Mouse (Mus musculus) adrenal gland, adult 2 months (tissue): ENCODE measurements around the gene Rgma. TPM values are rescaled to one million over a fixed set of nuclear protein-coding genes. Genes with fewer than 3 reads are reported as not detected.

Experiments
- DNase-seq: peaks from one replicate; pipeline ENCODE4 v3.0.0; 2021
- polyA plus RNA-seq: library from polyadenylated mRNA; depleted of rRNA; stranded (reverse); fragments of >200 nt; gene quantifications from 2 replicates; pipeline ENCODE4 v1.2.3, GENCODE M21; 2012
- total RNA-seq, 2 experiments: library from RNA; stranded (reverse); gene quantifications; 2 replicates each; pipeline ENCODE4 v1.2.3; 2021

Rgma gene
- total and polyA plus RNA-seq, 3 experiments = 8.2 to 24.1 (median 21.6) TPM

- no peak for DNase-seq
Measured at GRCm38 (mm10) chr7:73400051-73400916, 25.0 kb downstream of the Rgma start.

DNA sequence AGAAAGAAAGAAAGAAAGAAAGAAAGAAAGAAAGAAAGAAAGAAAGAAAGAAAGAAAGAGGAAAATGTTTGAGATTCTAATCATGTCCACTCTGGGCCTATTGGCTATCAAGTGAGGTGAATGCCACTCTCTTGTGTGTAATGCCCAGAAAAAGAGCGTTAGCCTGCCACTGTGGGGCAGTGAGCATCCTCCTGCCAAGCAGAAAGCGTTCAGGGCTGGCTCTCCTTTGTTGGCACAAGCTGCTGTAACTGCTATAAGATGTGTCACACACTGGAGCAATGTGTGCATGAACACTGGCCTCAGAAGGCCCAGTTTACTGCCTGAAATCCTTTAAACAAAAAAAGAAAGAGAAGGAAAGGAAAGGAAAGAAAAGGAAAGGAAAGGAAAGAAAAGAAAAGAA, 26.8 kb downstream of the Rgma start:
- DNase-seq = no peak

DNA sequence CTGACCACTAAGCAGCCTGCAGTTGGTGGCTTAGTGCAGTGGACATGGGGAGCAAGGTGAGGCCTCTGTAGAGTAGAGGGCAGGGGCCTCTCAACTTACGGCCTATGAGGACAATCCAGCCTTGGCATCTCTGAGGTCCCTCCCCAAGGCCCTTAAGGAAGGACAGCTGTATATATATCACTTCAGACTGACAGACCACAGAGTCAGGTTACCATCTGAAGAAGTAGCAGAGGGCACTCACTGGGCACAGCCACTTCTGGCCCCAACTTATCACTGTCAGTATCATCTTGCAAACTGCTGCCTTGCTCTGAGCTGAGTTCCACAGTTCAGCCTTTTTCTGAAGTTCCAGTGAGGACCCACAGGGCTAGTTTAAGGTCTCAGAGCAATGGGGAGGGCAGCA, 27.4 kb downstream of the Rgma start:
- no peak for DNase-seq

- no peak for DNase-seq
Measured at GRCm38 (mm10) chr7:73403538-73403937, 28.2 kb downstream of the Rgma start.

- DNase-seq = no peak
Measured at GRCm38 (mm10) chr7:73405550-73405949, 30.2 kb downstream of the Rgma start.

GRCm38 (mm10) chr7:73411523-73411922, 36.2 kb downstream of the Rgma start:
- no peak for DNase-seq

DNA sequence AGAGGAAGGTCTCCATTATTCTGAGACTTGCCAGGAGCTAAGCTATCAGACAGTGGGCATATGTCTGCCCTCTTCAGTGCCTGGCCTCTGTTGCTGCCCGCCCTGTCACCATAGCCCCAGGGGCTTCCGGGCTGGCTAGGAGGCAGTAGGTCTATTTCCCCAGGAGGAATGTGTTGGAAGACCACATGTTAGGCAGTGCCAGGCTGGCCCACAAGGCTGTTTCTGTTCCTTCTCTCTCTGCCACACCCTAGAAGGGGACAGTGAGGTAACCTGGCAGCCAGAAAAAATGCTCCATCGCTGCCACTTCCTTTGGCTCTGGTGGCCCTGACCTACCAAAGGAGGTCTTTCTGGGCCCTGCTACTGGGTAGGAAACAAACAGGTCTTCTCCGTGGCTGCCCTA, 36.7 kb downstream of the Rgma start:
- no peak for DNase-seq

DNA sequence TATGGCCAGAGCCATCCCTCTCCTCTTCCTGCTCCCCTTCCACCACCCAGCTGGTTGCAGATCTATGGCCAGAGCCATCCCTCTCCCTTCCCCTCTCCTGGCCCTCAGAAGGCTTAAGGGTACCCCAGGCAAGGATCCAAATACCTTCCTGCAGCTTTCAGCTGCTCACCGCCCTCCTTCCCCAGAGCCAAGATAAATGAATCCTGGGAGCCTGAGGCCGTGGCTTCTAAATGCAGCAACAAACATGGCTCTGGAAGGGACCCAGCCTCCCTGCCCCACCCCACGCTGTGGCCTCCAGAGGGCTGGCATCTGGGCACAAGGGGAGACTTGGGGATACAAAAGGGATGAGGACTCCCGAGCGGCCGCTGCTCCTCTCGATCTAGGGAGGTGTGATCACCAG, 37.1 kb downstream of the Rgma start:
- no peak for DNase-seq

DNA sequence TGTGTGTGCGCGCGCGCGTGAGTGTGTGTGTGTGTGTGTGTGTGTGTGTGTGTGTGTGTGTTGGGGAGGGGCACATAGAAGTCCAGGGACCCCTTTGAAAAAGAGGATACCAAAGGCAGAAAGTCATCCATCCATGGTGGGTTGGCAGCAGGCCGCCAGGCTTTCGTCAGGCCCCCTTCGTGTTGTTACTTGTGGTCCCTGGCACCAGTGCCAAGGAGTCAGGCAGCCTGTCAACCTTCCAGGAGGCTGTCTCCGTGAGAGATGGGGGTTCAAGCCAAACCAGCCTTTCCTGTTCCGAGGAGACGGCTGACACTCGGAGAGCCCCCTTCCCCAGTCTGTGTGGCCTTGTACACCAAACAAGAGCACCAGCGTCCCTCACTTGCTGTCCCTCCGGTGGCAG, 38.9 kb downstream of the Rgma start:
- DNase-seq = no peak

GRCm38 (mm10) chr7:73419375-73419774, 44.1 kb downstream of the Rgma start:
- DNase-seq = no peak

DNA sequence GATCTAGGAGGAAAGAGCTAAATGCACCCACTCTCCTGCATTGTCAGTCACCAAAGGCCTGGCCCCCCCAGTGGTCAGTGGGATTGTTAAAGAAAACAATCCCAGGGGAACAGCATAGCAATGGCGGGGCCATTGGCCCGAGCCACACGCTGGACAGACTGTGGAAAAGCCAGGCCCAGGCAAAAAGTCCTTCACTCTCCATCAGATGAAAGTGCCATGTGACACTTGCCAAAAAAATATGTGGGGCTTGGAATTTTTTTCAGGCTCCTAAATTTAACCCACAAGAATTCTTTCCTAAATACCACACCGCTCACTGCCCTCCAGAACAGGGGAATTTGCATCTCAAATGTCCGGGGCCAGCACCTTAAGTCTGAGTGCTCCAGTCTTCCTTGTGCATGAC, 45.5 kb downstream of the Rgma start:
- no peak for DNase-seq

GRCm38 (mm10) chr7:73421278-73422015, 46.1 kb downstream of the Rgma start:
- DNase-seq = no peak

DNA sequence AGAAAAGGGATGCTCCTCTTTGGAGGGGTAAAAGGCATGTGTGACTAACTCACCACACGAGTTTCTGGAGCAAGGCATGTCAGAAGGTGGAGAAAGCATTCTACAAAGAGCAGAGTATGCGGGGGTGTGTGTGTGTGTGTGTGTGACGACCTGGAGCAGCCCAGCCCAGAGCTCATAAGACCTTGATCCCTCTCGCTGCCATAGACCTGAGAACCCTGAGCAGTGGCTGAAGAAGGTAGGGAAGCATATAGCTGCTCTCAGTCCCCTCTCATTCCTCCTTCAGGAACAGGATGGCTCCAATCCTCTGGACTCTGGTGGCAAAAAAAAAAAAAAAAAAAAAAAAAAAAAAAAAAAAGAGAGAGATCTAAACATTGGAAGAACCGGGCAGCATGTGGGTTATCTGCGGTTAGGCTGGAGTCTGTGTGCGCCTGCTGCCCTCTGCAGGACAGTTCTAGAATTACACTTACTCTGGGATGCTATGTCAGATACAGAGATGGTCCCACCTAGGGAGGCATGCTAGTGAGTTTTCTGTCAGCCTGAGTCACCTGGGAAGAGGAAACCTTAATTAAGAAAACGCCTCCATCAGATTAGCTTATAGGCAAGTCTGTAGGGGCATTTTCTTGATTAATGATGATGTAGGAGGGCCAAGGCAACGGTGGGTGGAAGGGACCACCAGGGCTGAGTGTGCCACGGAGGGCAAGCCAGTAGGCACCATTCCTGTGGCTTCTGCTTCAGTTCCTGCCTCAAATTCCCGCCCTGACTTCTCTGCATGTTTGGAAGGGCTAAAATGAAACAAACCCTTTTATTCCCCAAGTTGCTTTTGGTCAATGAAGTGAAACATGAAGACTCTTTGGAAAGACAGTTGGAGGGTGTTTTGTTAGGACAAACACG, 47.2 kb downstream of the Rgma start:
- DNase-seq = peak; percentile 79

DNA sequence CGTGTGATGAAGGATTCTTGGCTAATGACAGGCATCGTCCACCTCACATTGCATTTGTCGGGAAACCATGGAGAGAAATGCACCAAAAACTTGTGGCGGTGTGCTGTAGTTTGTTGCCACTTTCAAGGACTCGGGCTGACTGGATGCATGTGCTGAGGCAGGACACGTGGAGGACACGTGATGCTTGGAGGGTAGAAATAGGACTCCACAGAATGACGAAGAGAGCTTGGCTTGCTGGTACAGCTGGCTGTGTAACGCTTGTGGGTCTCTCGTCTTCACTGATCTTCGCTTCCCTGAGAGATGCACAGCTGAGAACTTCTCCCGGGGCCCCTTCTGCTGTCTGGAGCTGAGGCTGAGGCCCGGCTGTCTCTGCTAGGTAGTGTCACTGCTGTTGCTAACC, 47.9 kb downstream of the Rgma start:
- peak; percentile 59 for DNase-seq

GRCm38 (mm10) chr7:73424243-73424642, 48.9 kb downstream of the Rgma start:
- DNase-seq = no peak

- DNase-seq = no peak
Measured at GRCm38 (mm10) chr7:73424705-73425104, 49.4 kb downstream of the Rgma start.

DNA sequence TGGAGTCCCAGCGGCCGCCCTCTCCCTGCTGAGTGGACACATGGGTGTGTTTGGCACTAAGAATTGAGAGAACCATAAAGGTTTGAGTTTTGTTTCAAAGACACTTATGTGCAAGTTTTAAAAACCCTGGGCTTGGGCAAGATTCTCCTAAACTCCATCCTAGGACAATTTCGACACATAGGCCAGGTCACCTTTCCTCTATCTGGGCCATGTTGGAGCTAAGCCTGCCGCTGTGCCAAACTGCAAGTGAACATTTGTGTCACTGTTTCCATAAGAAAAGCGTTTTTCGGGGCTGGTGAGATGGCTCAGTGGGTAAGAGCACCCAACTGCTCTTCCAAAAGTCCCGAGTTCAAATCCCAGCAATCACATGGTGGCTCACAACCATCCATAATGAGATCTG, 50.1 kb downstream of the Rgma start:
- no peak for DNase-seq

DNA sequence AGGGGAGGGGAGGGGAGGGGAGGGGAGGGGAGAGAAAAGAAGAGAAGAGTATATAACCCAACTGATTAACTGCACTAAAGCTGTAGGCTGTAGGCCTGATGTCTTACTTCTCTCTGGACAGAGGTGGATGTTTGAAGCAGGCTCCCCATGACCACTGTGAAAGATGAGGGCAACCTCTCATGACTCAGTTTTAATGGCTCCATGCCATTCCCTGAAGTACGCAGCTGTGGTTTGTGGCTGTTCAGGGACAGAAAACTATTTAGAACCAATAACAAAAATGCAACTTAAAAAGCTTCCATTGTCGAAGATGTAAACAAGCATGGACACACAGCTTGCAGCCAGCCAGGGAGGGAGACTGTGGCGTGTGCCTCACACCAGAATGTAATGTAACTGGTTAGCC, 50.9 kb downstream of the Rgma start:
- DNase-seq = peak; percentile 82

DNA sequence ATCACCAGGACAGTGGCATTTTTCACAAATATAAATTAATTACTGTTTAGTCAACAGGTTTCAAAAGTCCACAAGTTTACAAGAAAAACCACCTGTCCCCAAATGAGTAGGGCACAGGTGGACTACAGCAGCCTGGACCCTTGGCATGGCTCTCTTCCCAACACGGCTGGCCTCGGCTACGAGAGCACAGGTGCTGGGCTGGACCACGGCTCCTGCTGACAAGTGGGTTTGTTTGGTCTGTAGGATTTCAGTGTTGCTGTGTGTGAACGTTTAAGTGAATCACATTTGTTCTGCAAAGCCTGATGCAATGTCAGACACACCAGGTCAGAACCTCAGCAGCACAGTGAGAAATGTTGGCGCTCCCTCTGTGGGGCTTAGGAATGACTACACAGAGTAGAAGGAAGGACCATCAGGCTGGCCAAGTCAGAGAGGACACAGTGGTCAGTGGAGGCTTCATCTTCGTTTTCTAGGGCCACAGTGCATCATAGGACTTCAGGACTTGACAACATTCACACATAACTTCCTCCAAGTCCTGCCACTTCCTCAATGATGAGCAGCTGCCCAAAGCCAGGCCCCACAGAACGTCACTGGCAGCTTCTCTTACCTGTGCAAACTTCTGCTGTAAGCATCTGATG, 51.6 kb downstream of the Rgma start:
- no peak for DNase-seq

- no peak for DNase-seq
Measured at GRCm38 (mm10) chr7:73427794-73428193, 52.5 kb downstream of the Rgma start.

GRCm38 (mm10) chr7:73428525-73428924, 53.2 kb downstream of the Rgma start:
- no peak for DNase-seq
